Mouse (Mus musculus): ENCODE results near the gene Ppm1h. TPM values are rescaled to one million over a fixed set of nuclear protein-coding genes. Genes with fewer than 3 reads are reported as not detected.

Gene Ppm1h
- 38.9 TPM for polyA plus RNA-seq (2015; fragmentation: Illumina TruSeq; extraction: RNeasy Lipid Tissue Mini Kit (QIAGEN cat#74804); ENCODE audit: low read depth, low replicate concordance)

DNA sequence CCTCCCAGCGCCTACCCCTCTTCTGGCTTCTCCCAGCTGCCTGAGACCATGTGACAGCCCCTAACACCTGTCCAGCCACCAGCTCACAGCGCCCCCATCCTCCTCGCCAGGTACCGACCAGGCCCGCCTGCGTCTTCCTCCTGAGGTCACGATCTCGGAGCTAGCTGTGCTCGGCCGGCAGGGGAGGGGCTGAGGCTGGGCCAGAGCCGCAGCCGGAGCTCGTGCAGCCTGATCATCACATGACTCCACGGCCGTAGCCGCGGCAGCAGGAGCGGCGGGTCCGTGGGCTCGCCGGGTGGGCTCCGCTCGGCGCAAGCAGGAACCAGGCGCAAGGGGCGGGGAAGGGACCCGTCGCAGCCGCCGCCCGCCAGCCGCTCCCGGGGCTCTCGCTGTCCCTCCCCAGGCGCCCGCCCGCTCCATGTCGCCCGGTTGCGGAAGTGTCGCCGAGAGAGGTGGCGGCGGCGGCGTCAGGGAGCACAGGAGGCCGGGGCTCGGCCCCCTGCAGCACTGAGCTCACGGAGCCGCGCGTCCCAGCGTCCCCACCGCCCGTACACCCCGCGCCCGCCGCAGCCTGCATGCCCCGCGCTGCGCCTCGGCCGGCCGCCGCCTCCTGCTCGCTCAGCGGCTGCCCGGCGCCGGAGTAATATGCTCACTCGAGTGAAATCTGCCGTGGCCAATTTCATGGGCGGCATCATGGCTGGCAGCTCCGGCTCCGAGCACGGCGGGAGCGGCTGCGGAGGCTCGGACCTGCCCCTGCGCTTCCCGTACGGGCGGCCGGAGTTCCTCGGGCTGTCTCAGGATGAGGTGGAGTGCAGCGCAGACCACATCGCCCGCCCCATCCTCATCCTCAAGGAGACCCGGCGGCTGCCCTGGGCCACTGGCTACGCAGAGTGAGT, at the start of gene Ppm1h:
Ppm1h (plus strand) TSS at position 222 of the 896 bp plus-strand sequence.

Other genes with a start within 250 kb of the Ppm1h start
- 0.43 TPM for gene Avpr1a, start 230.3 kb upstream of the Ppm1h start, polyA plus RNA-seq (2015; fragmentation: Illumina TruSeq; extraction: RNeasy Lipid Tissue Mini Kit (QIAGEN cat#74804); ENCODE audit: low read depth, low replicate concordance)